Mouse (Mus musculus) bone marrow macrophage, adult 2 months (primary cell): Measurements from ENCODE around the gene Hoxb2. TPM values are rescaled to one million over a fixed set of nuclear protein-coding genes. Genes with fewer than 3 reads are reported as not detected.

ENCODE experiments used
- H3K27ac ChIP-seq: 2 replicates; pipeline ENCODE4 v1.5.1; 2012; ENCODE audit warnings: low read depth, low read length; ENCODE audit not compliant: insufficient read depth
- H3K4me1 ChIP-seq: 2 replicates; pipeline ENCODE4 v1.6.1; 2012; ENCODE audit warnings: low read length; ENCODE audit not compliant: control insufficient read depth, insufficient read depth
- H3K4me3 ChIP-seq: 2 replicates; pipeline ENCODE4 v1.5.1; 2012; ENCODE audit warnings: mild to moderate bottlenecking, low read length, moderate library complexity; ENCODE audit not compliant: insufficient read depth
- CTCF ChIP-seq: IDR thresholded peaks from 2 replicates; pipeline ENCODE4 v1.5.1; 2012; ENCODE audit warnings: low read depth, mild to moderate bottlenecking, low read length, moderate library complexity
- POLR2A ChIP-seq: IDR thresholded peaks from 2 replicates; pipeline ENCODE4 v1.6.1; 2012; ENCODE audit warnings: mild to moderate bottlenecking, low read depth, low read length, borderline replicate concordance
- polyA plus RNA-seq: library from polyadenylated mRNA; stranded (reverse); fragments of >200 nt; gene quantifications from 2 replicates; pipeline ENCODE4 v1.2.4, GENCODE M21; 2012; ENCODE audit not compliant: missing spikeins, insufficient read depth, insufficient read length

Gene Hoxb2
- polyA plus RNA-seq, 1 experiment, result not detected

DNA sequence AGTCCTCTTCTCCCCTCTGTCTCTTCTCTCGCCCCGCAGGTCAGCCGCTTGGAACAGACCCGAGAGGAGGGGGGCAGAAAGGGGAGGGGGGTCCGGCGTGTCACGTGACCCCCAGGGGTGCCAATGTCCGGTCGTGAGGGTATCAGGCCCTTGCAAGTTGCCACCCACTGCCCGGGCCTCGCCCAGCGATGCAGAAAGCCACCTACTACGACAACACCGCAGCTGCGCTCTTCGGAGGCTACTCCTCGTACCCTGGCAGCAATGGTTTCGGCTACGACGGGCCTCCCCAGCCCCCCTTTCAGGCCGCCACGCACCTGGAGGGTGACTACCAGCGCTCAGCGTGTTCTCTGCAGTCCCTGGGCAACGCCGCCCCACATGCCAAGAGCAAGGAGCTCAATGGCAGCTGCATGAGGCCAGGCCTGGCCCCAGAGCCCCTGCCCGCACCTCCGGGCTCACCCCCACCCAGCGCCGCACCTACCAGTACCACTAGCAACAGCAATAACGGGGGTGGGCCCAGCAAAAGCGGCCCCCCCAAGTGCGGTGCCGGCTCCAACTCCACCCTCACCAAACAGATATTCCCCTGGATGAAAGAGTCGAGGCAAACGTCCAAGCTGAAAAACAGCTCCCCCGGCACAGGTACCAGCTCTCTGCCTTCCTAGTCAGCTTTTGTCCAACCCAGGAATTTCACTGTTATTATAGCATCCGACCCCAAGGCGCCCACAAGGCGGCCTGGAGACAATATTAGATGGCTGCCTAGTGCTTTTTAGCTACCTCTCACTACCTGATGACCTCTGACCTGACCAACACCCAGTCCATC, 6.1 kb upstream of the Hoxb2 start:
- Histone ChIP-seq H3K4me3 (no peak overlapping the region), H3K4me1 (no peaks in the 10 kb centered on the region), H3K27ac (no peak overlapping the region)
- TF ChIP-seq CTCF, result no peak
- no peak for TF ChIP-seq POLR2A

GRCm38 (mm10) chr11:96344878-96345159, 5.5 kb upstream of the Hoxb2 start:
- H3K4me1 ChIP-seq, result no peaks in the 10 kb centered on the region
- TF ChIP-seq POLR2A (no peak), CTCF (no peak)
- H3K4me3 ChIP-seq, result no peak overlapping the region
- no peak overlapping the region for H3K27ac ChIP-seq

DNA sequence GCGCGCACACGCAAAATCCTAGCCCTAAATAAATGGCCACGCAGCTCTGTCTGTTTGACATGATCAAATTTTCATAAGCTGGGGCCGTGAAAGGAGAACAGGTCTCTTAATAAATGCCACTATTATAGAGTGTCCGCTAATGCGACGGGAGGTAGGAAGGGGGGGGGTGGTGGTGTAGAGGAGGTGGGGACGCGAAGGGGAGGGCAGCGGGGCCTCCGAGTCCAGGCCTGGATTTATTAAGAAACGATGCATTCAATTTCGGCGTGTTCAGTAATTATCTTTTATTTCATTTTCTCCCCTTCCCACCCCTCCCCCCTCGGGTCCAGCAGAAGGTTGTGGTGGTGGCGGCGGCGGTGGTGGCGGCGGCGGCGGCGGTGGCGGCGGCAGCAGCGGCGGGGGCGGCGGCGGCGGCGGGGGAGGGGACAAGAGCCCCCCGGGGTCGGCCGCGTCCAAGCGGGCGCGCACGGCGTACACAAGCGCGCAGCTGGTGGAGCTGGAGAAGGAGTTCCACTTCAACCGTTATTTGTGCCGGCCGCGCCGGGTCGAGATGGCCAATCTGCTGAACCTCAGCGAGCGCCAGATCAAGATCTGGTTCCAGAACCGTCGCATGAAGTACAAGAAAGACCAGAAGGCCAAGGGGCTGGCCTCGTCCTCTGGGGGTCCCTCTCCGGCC, 5.0 kb upstream of the Hoxb2 start:
- H3K4me1 ChIP-seq, result no peaks in the 10 kb centered on the region
- H3K27ac ChIP-seq, result no peak overlapping the region
- no peak overlapping the region for H3K4me3 ChIP-seq
- no peak for TF ChIP-seq CTCF
- TF ChIP-seq POLR2A, result no peak

- Histone ChIP-seq H3K27ac (no peak overlapping the region), H3K4me1 (no peaks in the 10 kb centered on the region), H3K4me3 (no peak overlapping the region)
- TF ChIP-seq POLR2A, result no peak
- TF ChIP-seq CTCF, result no peak
Observed at GRCm38 (mm10) chr11:96345893-96346806, 4.2 kb upstream of the Hoxb2 start.

DNA sequence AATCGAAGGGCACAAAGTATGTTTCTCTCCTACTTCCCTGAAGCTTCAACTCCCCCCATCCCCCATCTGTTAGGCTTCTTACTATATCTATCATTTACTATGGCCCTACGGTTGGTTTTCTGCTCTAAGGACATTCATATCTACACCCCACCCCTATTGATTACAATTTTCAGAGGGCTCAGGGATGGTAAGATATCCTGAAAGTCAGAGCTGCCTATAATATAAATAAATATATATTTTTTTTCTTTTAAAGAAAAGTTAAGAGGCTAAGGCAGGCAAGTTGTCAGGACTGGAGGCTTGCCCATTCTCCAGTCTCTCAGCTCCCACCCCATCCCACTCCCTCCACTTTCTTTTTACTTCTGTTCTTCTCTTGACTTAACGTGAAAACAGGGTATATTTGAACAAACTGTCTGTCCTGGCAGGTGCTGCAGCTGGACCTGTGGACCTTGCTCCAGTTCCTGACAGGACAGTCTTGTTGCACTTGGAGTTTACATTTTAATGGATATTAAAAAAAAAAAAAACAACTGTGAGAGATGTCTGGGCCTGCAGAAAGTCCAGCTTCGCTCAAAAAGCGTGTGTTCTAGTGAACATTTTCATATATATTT, 3.3 kb upstream of the Hoxb2 start:
- TF ChIP-seq CTCF (no peak), POLR2A (no peak)
- no peak overlapping the region for H3K4me3 ChIP-seq
- H3K4me1 ChIP-seq, result no peaks in the 10 kb centered on the region
- no peak overlapping the region for H3K27ac ChIP-seq

DNA sequence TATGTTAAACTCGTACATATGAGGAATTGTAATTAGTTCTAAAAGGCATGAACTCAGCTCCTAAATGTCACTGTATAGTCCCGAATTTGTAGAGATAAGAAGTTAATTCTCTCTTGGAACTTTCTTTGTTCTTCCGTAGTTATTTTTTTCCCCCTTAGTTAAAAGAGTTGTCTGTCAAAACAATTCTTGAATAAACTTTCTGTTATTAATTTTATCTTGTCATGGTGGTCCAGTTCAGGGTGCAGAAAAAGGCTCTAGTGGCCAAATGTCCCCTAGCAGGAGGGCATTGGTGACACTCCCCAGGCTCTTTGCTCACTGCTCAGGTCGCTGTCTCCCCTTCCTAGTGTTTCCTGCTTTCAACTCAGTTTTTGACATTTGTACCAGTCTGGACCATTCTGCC, 2.6 kb upstream of the Hoxb2 start:
- Histone ChIP-seq H3K27ac (no peak overlapping the region), H3K4me1 (no peaks in the 10 kb centered on the region)

GRCm38 (mm10) chr11:96348141-96348928, 2.0 kb upstream of the Hoxb2 start:
- no peak overlapping the region for H3K27ac ChIP-seq
- H3K4me1 ChIP-seq, result no peaks in the 10 kb centered on the region
- TF ChIP-seq CTCF (no peak), POLR2A (no peak)
- H3K4me3 ChIP-seq, result no peak overlapping the region

More for the DNA sequence above, 2.6 kb upstream of the Hoxb2 start:
- TF ChIP-seq POLR2A (no peak), CTCF (no peak)
- no peak overlapping the region for H3K4me3 ChIP-seq

DNA sequence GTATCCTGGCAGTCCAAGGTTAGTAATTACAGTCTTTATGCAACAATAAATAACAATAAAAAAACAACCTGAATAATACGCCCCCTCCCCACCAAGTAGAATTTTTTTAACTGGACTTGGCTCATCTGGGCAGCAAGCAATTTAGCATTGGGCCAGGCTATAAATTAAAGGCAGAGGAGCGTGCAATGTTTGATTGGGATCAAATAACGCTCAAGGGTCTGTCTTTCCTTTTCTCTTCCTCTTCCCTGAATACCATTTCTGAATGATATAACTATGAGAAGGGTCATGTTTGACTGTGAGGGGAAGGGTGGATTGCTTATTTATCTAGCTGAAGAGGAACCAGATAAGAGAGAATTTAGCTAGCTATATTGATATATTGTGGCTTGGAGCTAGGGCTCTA, 1.3 kb upstream of the Hoxb2 start:
- TF ChIP-seq CTCF (no peak), POLR2A (no peak)
- Histone ChIP-seq H3K4me3 (no peak overlapping the region), H3K4me1 (no peaks in the 10 kb centered on the region), H3K27ac (no peak overlapping the region)
